Mouse (Mus musculus): ENCODE data around the gene Prdm16.

GRCm38 (mm10) chr4:154269520-154269919 is 367.2 kb downstream of the Prdm16 start:
- TF ChIP-seq POLR2A (IDR thresholded peaks at IDR 0.05; ENCODE audit: insufficient read length, low read depth), result no peak
- no peak for TF ChIP-seq POLR2AphosphoS2 (IDR thresholded peaks at IDR 0.05; ENCODE audit: insufficient read length, low read depth)

Measured in myocyte (in vitro differentiated cells).